Mouse (Mus musculus) gonadal fat pad, adult 2 months (tissue): Measurements from ENCODE around the gene Cela3a. TPM values are rescaled to one million over a fixed set of nuclear protein-coding genes. Genes with fewer than 3 reads are reported as not detected.
"Not testable (repeated sequence)": the region's sequence is repeated elsewhere in the genome, so short reads cannot be mapped to it uniquely, and the experiment has no call there.

ENCODE experiments used
- DNase-seq: peaks from one replicate; pipeline ENCODE4 v3.0.0-alpha.2; 2012; ENCODE audit warnings: low read depth
- polyA plus RNA-seq: library from polyadenylated mRNA; depleted of rRNA; stranded (reverse); fragments of >200 nt; gene quantifications from 2 replicates; pipeline ENCODE4 v1.2.3, GENCODE M21; 2012

The Cela3a gene
- polyA plus RNA-seq, 1 experiment = not detected

DNA sequence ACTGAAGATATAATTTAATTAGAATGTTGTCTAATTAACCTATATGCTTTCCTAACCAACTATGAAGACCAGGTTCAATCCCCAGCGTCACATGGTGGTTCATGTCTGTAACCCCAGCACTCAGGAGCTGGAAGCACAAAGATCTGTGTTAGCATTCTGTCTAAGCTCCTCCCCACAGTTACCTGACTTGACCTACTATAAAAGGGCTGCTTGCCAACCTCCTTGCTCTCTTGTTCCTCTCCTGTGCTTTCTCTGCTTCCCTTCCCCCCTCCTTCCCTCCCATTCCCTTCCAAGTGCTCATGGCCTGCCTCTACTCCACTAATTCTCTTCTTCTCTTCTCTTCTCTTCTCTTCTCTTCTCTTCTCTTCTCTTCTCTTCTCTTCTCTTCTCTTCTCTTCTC, 5.3 kb upstream of the Cela3a start:
- DNase-seq = no peak

GRCm38 (mm10) chr4:137412185-137412709, 2.7 kb upstream of the Cela3a start:
- not testable (repeated sequence) for DNase-seq

GRCm38 (mm10) chr4:137405571-137405970, 4.0 kb downstream of the Cela3a start:
- no peak for DNase-seq

DNA sequence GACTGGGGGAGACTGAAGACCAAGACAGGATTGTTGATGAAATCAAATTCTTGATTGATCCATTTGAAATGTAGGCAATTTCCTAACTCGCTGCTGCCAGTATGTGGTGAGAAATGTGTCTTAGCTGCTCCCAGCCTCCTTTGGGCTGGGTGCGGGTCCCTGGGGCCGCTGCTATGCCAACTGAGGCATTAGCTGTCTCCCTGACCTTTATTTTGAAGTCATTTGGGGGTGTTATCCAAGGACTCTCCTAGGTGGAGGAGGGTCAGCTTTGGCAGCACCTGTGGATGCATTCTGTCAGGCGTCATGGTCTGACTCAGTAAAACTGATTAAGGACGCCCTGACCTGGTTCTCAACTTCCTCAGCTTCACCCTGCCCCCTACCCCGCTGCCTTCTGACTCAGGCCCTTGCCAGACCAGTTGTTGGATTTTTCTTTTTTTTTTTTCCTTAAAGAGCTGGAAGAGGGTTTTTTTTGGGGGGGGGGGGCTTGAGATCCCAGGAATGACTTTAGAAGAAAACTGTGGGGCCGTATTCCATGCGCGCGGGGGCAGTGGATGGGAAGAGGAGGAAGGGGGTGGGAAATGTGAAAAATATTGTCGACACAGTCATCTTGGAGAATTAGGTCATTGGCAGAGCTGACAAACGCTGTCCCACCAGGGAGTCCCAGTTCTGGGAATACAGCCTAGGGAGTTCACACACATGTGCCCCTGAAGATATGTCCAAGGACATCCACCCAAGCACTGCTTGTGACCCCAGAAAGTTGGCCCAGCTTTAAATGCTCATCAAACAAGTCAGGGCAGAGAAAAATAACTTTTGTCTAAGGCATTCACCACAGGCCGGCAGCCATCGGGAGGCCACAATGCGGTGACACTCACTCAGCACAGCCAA, 12.7 kb downstream of the Cela3a start:
- DNase-seq = no peak

DNA sequence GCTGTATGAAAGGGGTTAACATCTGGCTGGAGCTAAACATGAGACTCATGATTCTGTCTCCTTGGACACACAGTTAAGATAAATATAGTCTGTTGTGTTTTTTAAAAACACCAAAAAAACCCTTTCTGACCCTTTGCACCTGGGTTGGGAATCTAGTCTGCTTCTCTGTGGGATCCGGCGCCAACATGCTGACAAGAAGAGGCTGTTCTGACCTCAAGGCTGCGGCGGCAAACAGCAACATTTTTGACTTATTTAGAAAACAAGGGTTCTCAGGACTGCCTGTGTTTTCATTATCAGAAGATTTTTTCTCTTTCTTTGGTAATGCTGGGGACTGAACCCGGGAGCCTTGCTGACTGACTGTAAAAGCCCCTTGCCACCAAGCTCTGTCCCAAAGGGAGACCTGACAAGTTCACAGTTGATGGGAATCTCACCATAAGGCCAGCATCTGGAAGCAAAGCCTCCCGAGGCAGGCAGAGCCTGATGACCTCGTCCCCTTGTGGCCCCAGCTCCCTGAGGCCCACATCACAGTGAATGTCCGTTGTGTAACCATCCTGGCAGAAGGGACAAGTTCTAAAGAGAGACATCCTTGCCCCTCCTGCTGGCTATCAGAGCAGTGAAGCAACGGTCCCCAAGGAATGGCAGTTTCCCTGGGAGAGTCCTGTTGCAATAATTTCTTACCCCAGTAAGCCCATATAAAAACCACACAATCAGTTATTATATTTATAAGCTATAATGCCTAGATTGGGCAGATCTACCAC, 16.0 kb downstream of the Cela3a start:
- no peak for DNase-seq

- no peak for DNase-seq
These were observed 16.7 kb downstream of the Cela3a start for GRCm38 (mm10) chr4:137392874-137393273.

- DNase-seq = no peak
These were observed 18.3 kb downstream of the Cela3a start for GRCm38 (mm10) chr4:137391287-137391686.

GRCm38 (mm10) chr4:137390196-137390595, 19.4 kb downstream of the Cela3a start:
- DNase-seq = no peak

GRCm38 (mm10) chr4:137388983-137389382, 20.6 kb downstream of the Cela3a start:
- DNase-seq = no peak

DNA sequence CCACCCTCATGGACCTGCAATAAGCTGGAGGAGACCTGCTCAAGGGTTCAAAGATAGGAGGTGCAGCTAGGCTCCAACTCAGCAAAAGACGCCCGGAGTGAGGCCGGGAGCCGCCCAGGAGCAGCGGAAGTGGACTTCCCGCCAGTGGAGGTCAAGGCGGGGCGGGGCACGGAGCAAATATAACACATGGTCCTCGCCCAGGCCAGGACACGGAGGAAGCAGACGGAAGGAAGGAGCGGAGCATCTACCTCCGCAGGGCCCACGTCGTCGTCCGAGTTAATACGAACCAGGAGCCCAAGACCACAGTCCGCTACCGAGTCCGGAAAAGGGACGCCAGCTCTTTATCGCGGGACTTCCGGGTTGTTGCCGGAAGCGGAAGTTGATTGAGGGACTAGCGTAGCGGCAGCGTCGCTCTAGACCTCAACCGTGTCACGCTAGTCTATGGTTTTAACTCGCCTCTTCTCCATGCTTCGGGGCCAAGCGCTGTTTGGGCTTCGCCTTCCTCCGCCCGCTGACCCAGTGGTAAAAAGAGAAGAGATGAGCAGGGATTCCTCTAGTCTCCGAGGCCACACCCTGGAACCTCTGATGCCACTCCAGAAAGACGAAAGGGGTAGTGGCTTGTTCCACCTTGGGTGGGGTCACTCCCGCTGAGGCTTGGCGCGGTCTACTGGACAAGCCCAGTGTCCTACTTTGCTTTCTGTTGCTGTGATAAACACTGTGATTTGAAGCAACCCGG, 21.4 kb downstream of the Cela3a start:
- DNase-seq = peak; percentile 62

GRCm38 (mm10) chr4:137387482-137388058, 22.0 kb downstream of the Cela3a start:
- no peak for DNase-seq

GRCm38 (mm10) chr4:137380702-137381605, 28.6 kb downstream of the Cela3a start:
- no peak for DNase-seq

GRCm38 (mm10) chr4:137379713-137380255, 29.8 kb downstream of the Cela3a start:
- peak; percentile 74 for DNase-seq

DNA sequence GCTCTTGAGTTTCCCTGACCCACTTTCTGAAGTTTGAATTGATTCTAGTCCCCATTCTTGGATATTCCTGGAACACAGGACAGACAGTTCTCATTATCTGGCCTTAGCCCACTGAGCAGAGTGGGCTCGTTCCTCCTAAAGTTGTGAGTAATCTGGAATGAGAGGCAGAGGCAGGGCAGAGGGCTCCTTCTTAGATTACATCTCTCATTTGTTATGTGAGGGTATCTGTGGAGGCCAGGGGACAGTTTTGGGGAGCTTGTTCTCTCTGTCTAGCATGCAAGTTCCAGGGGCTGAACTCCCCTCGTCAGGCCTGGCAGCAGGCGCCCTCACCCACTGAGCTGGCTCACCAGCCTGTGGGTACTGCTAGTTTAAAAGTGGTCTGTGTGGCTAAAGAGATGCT, 30.5 kb downstream of the Cela3a start:
- DNase-seq = no peak

GRCm38 (mm10) chr4:137377526-137378304, 31.9 kb downstream of the Cela3a start:
- DNase-seq = no peak

GRCm38 (mm10) chr4:137376778-137377177, 32.8 kb downstream of the Cela3a start:
- DNase-seq = no peak

- peak; percentile 68 for DNase-seq
These were observed 34.0 kb downstream of the Cela3a start for GRCm38 (mm10) chr4:137375314-137376278.

DNA sequence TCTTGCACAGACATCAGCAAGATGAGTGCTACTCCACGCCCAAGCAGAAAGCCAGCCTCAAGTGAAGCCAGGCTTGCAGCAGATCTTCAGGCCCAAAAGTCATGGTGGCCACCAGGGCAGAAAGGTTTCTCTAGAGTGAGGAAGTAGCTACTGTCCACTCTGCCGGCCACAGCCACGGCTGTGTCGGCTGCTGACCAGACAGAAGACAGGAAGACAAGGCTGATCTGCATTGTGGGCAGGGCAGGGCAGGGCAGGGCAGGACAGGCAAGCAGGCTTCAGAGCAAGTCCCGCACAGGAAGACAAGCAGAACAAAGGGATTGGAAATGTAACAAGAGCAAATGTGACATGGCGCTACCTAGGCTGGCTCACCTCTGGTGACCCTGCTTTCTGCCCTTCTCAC, 35.9 kb downstream of the Cela3a start:
- DNase-seq = no peak
